Mouse (Mus musculus) left cerebral cortex, postnatal 4 days (tissue): ENCODE results near the gene Gm42742. TPM values are rescaled to one million over a fixed set of nuclear protein-coding genes. Genes with fewer than 3 reads are reported as not detected.

ENCODE experiments used
- DNase-seq: peaks from one replicate; pipeline ENCODE4 v3.0.0-alpha.2; 2022
- intact Hi-C: fragments of 180-260 bp; cut with DNase I; formaldehyde crosslinking; loops from one replicate; pipeline ENCODE4 v1.15.1; 2025
- total RNA-seq, 2 experiments: library from RNA; stranded (reverse); gene quantifications; 2 replicates each; pipeline ENCODE4 v1.2.3; 2021

Gene Gm42742
- total RNA-seq, 2 experiments from 2014 or later: 36.7 to 48.6 TPM

- no peak for DNase-seq
- intact Hi-C loops: no loop called here
These were observed 948 bp upstream of the Gm42742 start for GRCm38 (mm10) chr7:127021563-127022527.

GRCm38 (mm10) chr7:127020491-127020890, 406 bp downstream of the Gm42742 start:
- no peak for DNase-seq
- intact Hi-C loops: no loop called here

- intact Hi-C loops: no loop called here
- no peak for DNase-seq
These were observed 866 bp downstream of the Gm42742 start for GRCm38 (mm10) chr7:127020031-127020430.

GRCm38 (mm10) chr7:127019306-127019960, 1.5 kb downstream of the Gm42742 start:
- intact Hi-C loops: no loop called here
- no peak for DNase-seq

GRCm38 (mm10) chr7:127018416-127019305, 2.2 kb downstream of the Gm42742 start:
- no peak for DNase-seq
- intact Hi-C loops: no loop called here

GRCm38 (mm10) chr7:127017950-127018345, 2.9 kb downstream of the Gm42742 start:
- intact Hi-C loops: no loop called here
- DNase-seq: no peak

GRCm38 (mm10) chr7:127016971-127017949, 3.6 kb downstream of the Gm42742 start, which contains the start of gene Pagr1a:
TSS of gene Pagr1a (minus strand) at chr7:127017352.
- DNase-seq: peak; percentile 99
- intact Hi-C loops: no loop called here

- no peak for DNase-seq
- intact Hi-C loops: no loop called here
These were observed 4.4 kb downstream of the Gm42742 start for GRCm38 (mm10) chr7:127016486-127016938.

- no peak for DNase-seq
- intact Hi-C loops: no loop called here
These were observed 4.6 kb downstream of the Gm42742 start, which contains the start of gene Pagr1b for GRCm38 (mm10) chr7:127016481-127016485. TSS of gene Pagr1b (minus strand) at chr7:127016484.

GRCm38 (mm10) chr7:127016081-127016480, 4.8 kb downstream of the Gm42742 start:
- intact Hi-C loops: no loop called here
- DNase-seq: no peak

GRCm38 (mm10) chr7:127014993-127015392, 5.9 kb downstream of the Gm42742 start:
- intact Hi-C loops: no loop called here
- DNase-seq: no peak

GRCm38 (mm10) chr7:127014320-127014719, 6.6 kb downstream of the Gm42742 start, which contains the start of gene Mvp:
TSS of gene Mvp (minus strand) at chr7:127014621.
- intact Hi-C loops: no loop called here
- no peak for DNase-seq

- no peak for DNase-seq
- intact Hi-C loops: no loop called here
These were observed 7.5 kb downstream of the Gm42742 start for GRCm38 (mm10) chr7:127013385-127013784.

- intact Hi-C loops: no loop called here
- no peak for DNase-seq
These were observed 8.1 kb downstream of the Gm42742 start for GRCm38 (mm10) chr7:127012845-127013244.

- DNase-seq: no peak
- intact Hi-C loops: no loop called here
These were observed 8.5 kb downstream of the Gm42742 start for GRCm38 (mm10) chr7:127012374-127012773.

- no peak for DNase-seq
- intact Hi-C loops: no loop called here
These were observed 9.2 kb downstream of the Gm42742 start for GRCm38 (mm10) chr7:127011717-127012116.

GRCm38 (mm10) chr7:127011051-127011450, 9.8 kb downstream of the Gm42742 start:
- DNase-seq: no peak
- intact Hi-C loops: no loop called here

GRCm38 (mm10) chr7:127009307-127010085, 11.4 kb downstream of the Gm42742 start:
- intact Hi-C loops: no loop called here
- no peak for DNase-seq
